Mouse (Mus musculus): ENCODE measurements around the gene Epn1.
"Not testable (repeated sequence)": the region's sequence is repeated elsewhere in the genome, so short reads cannot be mapped to it uniquely, and the experiment has no call there.

The Epn1 gene

GRCm38 (mm10) chr7:5058631-5059030 is 21.4 kb upstream of the Epn1 start:
- no peak for DNase-seq (ENCODE audit: low spot score)

- no peak for DNase-seq (ENCODE audit: low spot score)
Observed at GRCm38 (mm10) chr7:5059421-5059820, 20.6 kb upstream of the Epn1 start.

- DNase-seq (ENCODE audit: low spot score), result peak; percentile 75
Observed at GRCm38 (mm10) chr7:5060239-5060731, 19.8 kb upstream of the Epn1 start.

GRCm38 (mm10) chr7:5060944-5061773 is 18.9 kb upstream of the Epn1 start:
- peak; percentile 97 for DNase-seq (ENCODE audit: low spot score)

- DNase-seq (ENCODE audit: low spot score), result peak; percentile 86
Observed at GRCm38 (mm10) chr7:5061774-5062359, 18.2 kb upstream of the Epn1 start, which contains the start of gene U2af2. Gene U2af2 (plus strand): TSS chr7:5062143.

GRCm38 (mm10) chr7:5062360-5063001 is 17.6 kb upstream of the Epn1 start:
- peak; percentile 84 for DNase-seq (ENCODE audit: low spot score)

- DNase-seq (ENCODE audit: low spot score), result no peak
Observed at GRCm38 (mm10) chr7:5064886-5065285, 15.1 kb upstream of the Epn1 start.

GRCm38 (mm10) chr7:5073586-5073985 is 6.4 kb upstream of the Epn1 start:
- no peak for DNase-seq (ENCODE audit: low spot score)

- DNase-seq (ENCODE audit: low spot score), result no peak
Observed at GRCm38 (mm10) chr7:5074984-5075383, 5.1 kb upstream of the Epn1 start.

- peak; percentile 67 for DNase-seq (ENCODE audit: low spot score)
Observed at GRCm38 (mm10) chr7:5076931-5077330, 3.1 kb upstream of the Epn1 start.

- DNase-seq (ENCODE audit: low spot score), result not testable (repeated sequence)
Observed at GRCm38 (mm10) chr7:5079365-5080009, 548 bp upstream of the Epn1 start.

- DNase-seq (ENCODE audit: low spot score), result no peak
Observed at GRCm38 (mm10) chr7:5080815-5081214, 780 bp downstream of the Epn1 start.

- DNase-seq (ENCODE audit: low spot score), result peak; percentile 77
Observed at GRCm38 (mm10) chr7:5081241-5081640, 1.2 kb downstream of the Epn1 start.

- no peak for DNase-seq (ENCODE audit: low spot score)
Observed at GRCm38 (mm10) chr7:5081939-5082338, 1.9 kb downstream of the Epn1 start.

GRCm38 (mm10) chr7:5083325-5084105 is 3.5 kb downstream of the Epn1 start:
- DNase-seq (ENCODE audit: low spot score), result no peak

GRCm38 (mm10) chr7:5085512-5085911 is 5.5 kb downstream of the Epn1 start:
- DNase-seq (ENCODE audit: low spot score), result no peak

GRCm38 (mm10) chr7:5086921-5087440 is 6.9 kb downstream of the Epn1 start:
- no peak for DNase-seq (ENCODE audit: low spot score)

- DNase-seq (ENCODE audit: low spot score), result no peak
Observed at GRCm38 (mm10) chr7:5087886-5088285, 7.9 kb downstream of the Epn1 start.

GRCm38 (mm10) chr7:5089853-5090252 is 9.8 kb downstream of the Epn1 start:
- DNase-seq (ENCODE audit: low spot score), result no peak

GRCm38 (mm10) chr7:5091008-5091728 is 11.1 kb downstream of the Epn1 start:
- DNase-seq (ENCODE audit: low spot score), result no peak

- no peak for DNase-seq (ENCODE audit: low spot score)
Observed at GRCm38 (mm10) chr7:5092381-5092780, 12.3 kb downstream of the Epn1 start.

Data from c-Kit-positive CD71-positive TER-119-positive erythroid progenitor cells, embryonic 14.5 days (primary cell).